Mouse (Mus musculus): ENCODE measurements around the gene Uvrag. TPM values are rescaled to one million over a fixed set of nuclear protein-coding genes. Genes with fewer than 3 reads are reported as not detected.
A peak's percentile ranks its signal among the peaks of the same experiment; 100 is the strongest.

Uvrag gene
- polyA plus RNA-seq, 1 experiment from 2014 or later, result 18.3 TPM

DNA sequence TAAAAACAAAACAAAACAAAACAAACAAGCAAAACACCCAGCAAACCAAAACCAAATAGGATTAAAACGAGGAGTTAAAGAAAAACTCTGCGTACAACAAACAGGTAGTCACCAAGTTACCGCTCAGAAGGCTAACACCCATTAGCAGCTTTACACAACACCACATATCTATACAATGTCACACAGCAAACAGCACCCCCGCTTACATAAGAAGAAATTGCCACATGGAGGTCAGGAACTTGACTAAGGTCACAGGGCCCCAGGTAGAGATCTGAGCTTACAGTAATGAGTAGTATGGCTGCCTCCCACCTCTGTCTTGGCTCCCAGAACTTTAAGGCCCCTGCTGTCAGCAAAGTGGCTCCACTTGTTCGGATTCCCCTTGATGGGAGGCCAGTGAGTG is 246.6 kb downstream of the Uvrag start:
- H3K9me3 ChIP-seq (ENCODE audit: control insufficient read depth, low read length), result no peaks in the 10 kb centered on the region
- no peak overlapping the region for H3K4me3 ChIP-seq (replicated peaks; ENCODE audit: low read length)
- H3K4me2 ChIP-seq (ENCODE audit: low read length), result no peak overlapping the region
- no peaks in the 10 kb centered on the region for H3K36me3 ChIP-seq (ENCODE audit: control insufficient read depth, insufficient read depth)
- H3K27me3 ChIP-seq (replicated peaks; ENCODE audit: control insufficient read depth, insufficient read depth, low read length), result no peaks in the 10 kb centered on the region
- H3K9ac ChIP-seq (replicated peaks; ENCODE audit: low read depth, low read length), result no peak overlapping the region
- no peak overlapping the region for H3K27ac ChIP-seq (ENCODE audit: low read length)
- no peak for ATAC-seq
- H3K4me1 ChIP-seq (replicated peaks; ENCODE audit: control insufficient read depth, insufficient read depth, low read length), result 0 out of 2 replicates have a peak, but pooled peaks cover 2% of the 10 kb centered on the region
- WGBS, result 86% methylated on average over 5 of the region's 5 CpGs

DNA sequence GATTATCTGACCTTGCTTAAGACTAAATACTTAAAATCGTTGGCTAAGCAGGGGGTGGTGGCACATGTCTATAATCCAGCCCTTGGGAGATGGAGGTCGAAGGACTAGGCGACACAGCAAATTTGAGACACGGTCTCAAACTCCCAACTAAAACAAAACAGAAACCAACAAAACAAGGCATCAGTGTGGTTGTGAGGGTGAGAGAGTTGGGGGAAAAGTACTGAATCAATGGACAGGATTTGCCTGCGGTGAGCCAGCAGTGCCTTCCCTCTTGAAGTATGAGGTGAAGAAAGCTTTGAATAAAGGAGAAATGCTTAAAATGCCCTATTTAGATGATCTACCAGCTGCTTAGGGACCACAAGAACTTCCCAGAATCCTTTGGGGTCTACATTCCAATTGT is 247.8 kb downstream of the Uvrag start:
- Histone ChIP-seq H3K27ac (ENCODE audit: low read length) (no peak overlapping the region), H3K27me3 (replicated peaks; ENCODE audit: control insufficient read depth, insufficient read depth, low read length) (no peaks in the 10 kb centered on the region), H3K4me3 (replicated peaks; ENCODE audit: low read length) (no peak overlapping the region), H3K9ac (replicated peaks; ENCODE audit: low read depth, low read length) (no peak overlapping the region), H3K4me1 (replicated peaks; ENCODE audit: control insufficient read depth, insufficient read depth, low read length) (peaks cover 6% of the 10 kb centered on the region), H3K4me2 (ENCODE audit: low read length) (no peak overlapping the region), H3K36me3 (ENCODE audit: control insufficient read depth, insufficient read depth) (no peaks in the 10 kb centered on the region), H3K9me3 (ENCODE audit: control insufficient read depth, low read length) (no peaks in the 10 kb centered on the region)
- ATAC-seq, result no peak
- 85% methylated on average over 5 of the region's 5 CpGs for WGBS

DNA sequence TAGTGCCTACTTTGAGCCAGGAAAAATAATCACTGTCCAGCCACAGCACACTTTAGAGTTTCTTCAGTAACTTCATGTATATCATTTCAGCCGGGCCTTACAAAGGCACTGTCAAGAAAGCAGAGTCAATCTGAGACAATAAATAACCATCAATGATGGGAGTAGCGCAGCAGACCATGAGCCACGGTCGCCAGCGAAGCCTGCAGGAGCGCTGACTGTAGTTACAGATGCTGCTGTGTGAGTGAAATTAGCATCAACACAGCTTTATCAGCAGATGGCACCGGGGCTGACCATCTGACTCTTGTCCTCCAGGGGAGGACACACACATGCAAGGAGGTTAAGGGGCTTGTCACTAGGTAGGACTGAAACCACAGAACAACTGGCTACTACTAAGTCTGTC is 251.7 kb downstream of the Uvrag start:
- Histone ChIP-seq H3K27ac (ENCODE audit: low read length) (no peak overlapping the region), H3K9me3 (ENCODE audit: control insufficient read depth, low read length) (no peaks in the 10 kb centered on the region), H3K27me3 (replicated peaks; ENCODE audit: control insufficient read depth, insufficient read depth, low read length) (no peaks in the 10 kb centered on the region), H3K4me3 (replicated peaks; ENCODE audit: low read length) (no peak overlapping the region), H3K36me3 (ENCODE audit: control insufficient read depth, insufficient read depth) (no peaks in the 10 kb centered on the region), H3K9ac (replicated peaks; ENCODE audit: low read depth, low read length) (no peak overlapping the region), H3K4me2 (ENCODE audit: low read length) (no peak overlapping the region), H3K4me1 (replicated peaks; ENCODE audit: control insufficient read depth, insufficient read depth, low read length) (peaks cover 4% of the 10 kb centered on the region)
- WGBS, result 73% methylated on average over 7 of the region's 7 CpGs
- ATAC-seq, result no peak

DNA sequence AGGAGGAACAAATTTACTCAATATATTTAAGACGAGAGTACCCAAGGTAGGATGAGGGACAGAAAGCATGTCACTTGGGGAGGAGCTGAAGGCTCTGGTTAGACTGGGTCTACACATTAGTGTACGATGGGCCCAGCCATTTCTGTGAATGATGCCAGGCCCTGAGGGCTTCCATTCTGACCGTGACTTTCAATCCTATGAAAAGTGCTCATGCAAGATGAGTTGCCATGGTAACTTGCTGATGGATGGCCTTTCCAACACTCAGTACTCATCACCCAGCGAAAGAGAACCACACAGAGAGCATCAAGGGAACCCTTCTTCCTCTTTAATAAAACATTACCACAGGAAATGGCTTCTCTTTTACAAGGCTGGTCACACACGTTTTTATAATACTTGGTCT is 252.1 kb downstream of the Uvrag start:
- Histone ChIP-seq H3K4me3 (replicated peaks; ENCODE audit: low read length) (no peak overlapping the region), H3K9ac (replicated peaks; ENCODE audit: low read depth, low read length) (no peak overlapping the region), H3K36me3 (ENCODE audit: control insufficient read depth, insufficient read depth) (no peaks in the 10 kb centered on the region), H3K27me3 (replicated peaks; ENCODE audit: control insufficient read depth, insufficient read depth, low read length) (no peaks in the 10 kb centered on the region), H3K4me2 (ENCODE audit: low read length) (no peak overlapping the region), H3K9me3 (ENCODE audit: control insufficient read depth, low read length) (no peaks in the 10 kb centered on the region), H3K4me1 (replicated peaks; ENCODE audit: control insufficient read depth, insufficient read depth, low read length) (peaks cover 4% of the 10 kb centered on the region), H3K27ac (ENCODE audit: low read length) (no peak overlapping the region)
- 56% methylated on average over 5 of the region's 5 CpGs for WGBS
- no peak for ATAC-seq

DNA sequence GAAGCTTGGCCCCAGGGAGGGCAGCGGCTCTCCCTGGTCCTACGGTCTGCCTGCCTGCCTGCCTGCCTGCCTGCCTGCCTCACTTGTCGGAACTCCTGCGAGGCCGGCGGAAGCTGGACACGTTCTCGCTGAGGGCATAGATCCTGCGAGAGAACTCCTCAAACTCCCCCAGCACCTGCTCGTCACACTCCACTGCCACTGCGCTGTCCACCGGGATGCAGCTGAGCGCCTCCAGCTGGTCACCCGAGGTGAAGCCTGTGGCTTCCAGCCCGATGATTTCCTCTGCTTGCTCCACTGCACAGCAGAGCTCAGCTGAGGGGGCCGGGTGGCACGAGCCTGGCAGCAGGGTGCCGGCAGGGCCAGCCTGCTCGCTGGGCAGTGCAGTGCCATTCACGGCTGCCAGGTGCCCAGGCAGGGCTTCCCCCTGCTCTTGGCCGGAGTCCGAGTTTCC is 253.1 kb downstream of the Uvrag start:
- WGBS, result 36% methylated on average over 22 of the region's 22 CpGs

DNA sequence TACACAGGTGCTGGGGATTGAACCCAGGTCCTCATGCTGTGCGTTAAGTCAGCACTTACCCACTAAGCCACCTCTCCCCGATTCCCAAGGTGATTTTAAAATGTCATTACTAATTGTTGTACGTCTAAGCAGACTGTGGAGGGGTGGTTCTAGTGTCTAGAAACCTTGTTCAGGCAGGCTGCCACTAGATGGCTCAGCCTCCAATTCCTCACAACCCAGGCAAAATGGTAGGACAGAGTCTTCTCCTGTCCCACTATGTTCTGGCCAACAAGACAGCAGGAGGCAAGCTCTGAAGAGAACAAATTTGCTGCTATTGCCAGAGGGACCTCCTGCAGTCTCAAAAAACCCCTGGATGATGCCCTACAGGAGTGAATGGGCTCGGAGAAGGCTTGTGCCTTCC is 259.1 kb downstream of the Uvrag start:
- H3K27ac ChIP-seq (ENCODE audit: low read length), result no peak overlapping the region
- H3K27me3 ChIP-seq (replicated peaks; ENCODE audit: control insufficient read depth, insufficient read depth, low read length), result no peaks in the 10 kb centered on the region
- no peak for ATAC-seq
- 70% methylated on average over 4 of the region's 4 CpGs for WGBS
- H3K9ac ChIP-seq (replicated peaks; ENCODE audit: low read depth, low read length), result no peak overlapping the region
- H3K4me2 ChIP-seq (ENCODE audit: low read length), result no peak overlapping the region
- H3K36me3 ChIP-seq (ENCODE audit: control insufficient read depth, insufficient read depth), result no peaks in the 10 kb centered on the region
- H3K4me3 ChIP-seq (replicated peaks; ENCODE audit: low read length), result no peak overlapping the region
- 0 out of 2 replicates have a peak, but pooled peaks cover 2% of the 10 kb centered on the region for H3K4me1 ChIP-seq (replicated peaks; ENCODE audit: control insufficient read depth, insufficient read depth, low read length)
- H3K9me3 ChIP-seq (ENCODE audit: control insufficient read depth, low read length), result no peaks in the 10 kb centered on the region

More for the DNA sequence above, 253.1 kb downstream of the Uvrag start:
- Histone ChIP-seq H3K36me3 (ENCODE audit: control insufficient read depth, insufficient read depth) (no peaks in the 10 kb centered on the region), H3K9ac (replicated peaks; ENCODE audit: low read depth, low read length) (no peak overlapping the region), H3K27ac (ENCODE audit: low read length) (no peak overlapping the region), H3K4me3 (replicated peaks; ENCODE audit: low read length) (no peak overlapping the region), H3K27me3 (replicated peaks; ENCODE audit: control insufficient read depth, insufficient read depth, low read length) (no peaks in the 10 kb centered on the region), H3K4me1 (replicated peaks; ENCODE audit: control insufficient read depth, insufficient read depth, low read length) (peaks cover 4% of the 10 kb centered on the region), H3K9me3 (ENCODE audit: control insufficient read depth, low read length) (no peaks in the 10 kb centered on the region), H3K4me2 (ENCODE audit: low read length) (no peak overlapping the region)
- peak; percentile 66; the same call in 1 of the 2 replicates for ATAC-seq

DNA sequence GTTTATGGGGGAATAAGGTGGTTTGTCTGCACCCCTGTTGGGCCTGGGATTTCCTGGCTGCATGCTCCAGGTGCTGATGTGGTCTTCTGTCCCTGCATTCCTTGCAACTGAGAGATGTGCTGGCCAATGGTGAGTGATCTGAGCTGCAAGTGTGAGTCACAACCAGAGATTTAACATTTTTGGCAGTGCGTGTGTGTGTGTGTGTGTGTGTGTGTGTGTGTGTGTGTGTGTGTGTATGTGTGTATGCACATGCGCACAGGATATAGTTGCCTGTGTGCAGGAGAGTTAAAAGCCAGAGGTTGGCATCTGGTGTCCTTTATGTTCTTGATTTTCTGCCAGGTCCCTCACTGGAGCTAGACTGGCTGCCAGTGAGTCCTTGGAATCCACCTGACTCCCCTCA is 261.8 kb downstream of the Uvrag start:
- H3K4me1 ChIP-seq (replicated peaks; ENCODE audit: control insufficient read depth, insufficient read depth, low read length), result peaks cover 21% of the 10 kb centered on the region
- H3K27me3 ChIP-seq (replicated peaks; ENCODE audit: control insufficient read depth, insufficient read depth, low read length), result no peaks in the 10 kb centered on the region
- ATAC-seq, result no peak
- no peak overlapping the region for H3K9ac ChIP-seq (replicated peaks; ENCODE audit: low read depth, low read length)
- WGBS, result 94% methylated on average over 2 of the region's 2 CpGs
- no peak overlapping the region for H3K4me2 ChIP-seq (ENCODE audit: low read length)
- no peak overlapping the region for H3K4me3 ChIP-seq (replicated peaks; ENCODE audit: low read length)
- no peaks in the 10 kb centered on the region for H3K9me3 ChIP-seq (ENCODE audit: control insufficient read depth, low read length)
- H3K36me3 ChIP-seq (ENCODE audit: control insufficient read depth, insufficient read depth), result no peaks in the 10 kb centered on the region
- H3K27ac ChIP-seq (ENCODE audit: low read length), result no peak overlapping the region

DNA sequence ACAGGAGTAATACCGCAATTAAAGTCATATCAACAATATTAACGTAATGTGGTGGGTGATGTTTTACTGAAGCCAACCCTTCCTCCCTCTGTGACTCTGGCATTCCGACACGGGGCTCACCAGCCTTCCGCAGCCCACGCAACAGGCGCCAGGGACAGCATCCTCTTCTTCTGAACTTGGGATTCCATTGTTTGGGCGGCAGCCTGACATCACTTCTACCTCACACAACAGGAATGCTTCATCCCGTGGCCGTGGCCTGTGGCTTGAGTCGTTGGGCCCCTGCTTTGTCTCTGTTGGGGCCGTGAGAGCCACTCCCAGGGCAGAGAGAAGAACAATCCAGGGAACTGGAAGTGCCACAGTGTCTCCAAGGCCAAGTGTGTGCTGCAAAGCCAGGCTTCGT is 264.8 kb downstream of the Uvrag start:
- Histone ChIP-seq H3K4me2 (ENCODE audit: low read length) (no peak overlapping the region), H3K9ac (replicated peaks; ENCODE audit: low read depth, low read length) (no peak overlapping the region), H3K4me1 (replicated peaks; ENCODE audit: control insufficient read depth, insufficient read depth, low read length) (peaks cover 21% of the 10 kb centered on the region), H3K27me3 (replicated peaks; ENCODE audit: control insufficient read depth, insufficient read depth, low read length) (no peaks in the 10 kb centered on the region), H3K4me3 (replicated peaks; ENCODE audit: low read length) (no peak overlapping the region), H3K9me3 (ENCODE audit: control insufficient read depth, low read length) (no peaks in the 10 kb centered on the region), H3K27ac (ENCODE audit: low read length) (no peak overlapping the region; the same call in 1 of the 2 replicates), H3K36me3 (ENCODE audit: control insufficient read depth, insufficient read depth) (no peaks in the 10 kb centered on the region)
- WGBS, result 31% methylated on average over 13 of the region's 13 CpGs
- no peak for ATAC-seq

DNA sequence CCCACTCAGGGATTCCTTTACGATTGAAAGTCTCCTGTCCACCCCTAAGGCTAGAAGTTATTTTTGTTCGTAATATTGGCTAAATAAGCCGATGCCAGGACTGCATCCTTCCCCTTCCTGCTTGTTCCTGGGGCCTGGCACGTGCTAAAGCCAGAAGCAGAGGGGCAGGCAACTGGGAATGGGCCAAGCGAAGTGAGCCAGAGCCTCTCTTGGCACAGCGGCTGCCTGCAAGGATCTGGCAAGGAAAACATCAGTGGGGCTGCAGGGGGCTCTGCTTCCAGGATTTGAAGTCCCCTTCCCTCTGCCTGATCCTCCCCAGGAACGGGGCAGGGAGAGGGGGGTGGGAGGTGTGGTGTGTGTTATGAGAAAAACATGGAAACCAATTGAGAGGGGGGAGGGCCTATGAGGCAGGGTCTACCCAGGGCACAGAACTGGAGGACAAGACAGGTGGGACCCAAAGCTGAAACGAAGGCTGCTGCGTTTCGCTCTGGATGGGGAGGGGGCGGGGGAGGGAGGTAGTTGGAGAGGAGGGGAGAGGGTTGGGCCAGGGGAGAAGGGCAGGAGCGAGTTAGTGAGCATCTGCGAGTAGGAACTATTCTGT is 265.5 kb downstream of the Uvrag start:
- Histone ChIP-seq H3K9me3 (ENCODE audit: control insufficient read depth, low read length) (no peaks in the 10 kb centered on the region), H3K27ac (ENCODE audit: low read length) (no peak overlapping the region), H3K9ac (replicated peaks; ENCODE audit: low read depth, low read length) (no peak overlapping the region), H3K4me3 (replicated peaks; ENCODE audit: low read length) (no peak overlapping the region), H3K4me1 (replicated peaks; ENCODE audit: control insufficient read depth, insufficient read depth, low read length) (peaks cover 21% of the 10 kb centered on the region), H3K27me3 (replicated peaks; ENCODE audit: control insufficient read depth, insufficient read depth, low read length) (no peaks in the 10 kb centered on the region), H3K4me2 (ENCODE audit: low read length) (peak overlapping the region; percentile 42), H3K36me3 (ENCODE audit: control insufficient read depth, insufficient read depth) (no peaks in the 10 kb centered on the region)
- peak; percentile 75 for ATAC-seq
- WGBS, result 14% methylated on average over 13 of the region's 13 CpGs

All from forebrain, embryonic 16.5 days (tissue).